Mouse (Mus musculus) lung, embryonic 16.5 days (tissue): ENCODE results near the gene Mavs. TPM values are rescaled to one million over a fixed set of nuclear protein-coding genes. Genes with fewer than 3 reads are reported as not detected.

Source experiments
- ATAC-seq: fragments of 200-750 bp; cut with Nextera tagmentation; 2 replicates; pipeline ENCODE4 v1.8.0; 2017; ENCODE audit warnings: low read depth, mild to moderate bottlenecking, moderate library complexity
- H3K27ac ChIP-seq: fragments of 300-500 bp; sonication (generic); 2 replicates; pipeline ENCODE4 v1.5.1; 2014; ENCODE audit warnings: mild to moderate bottlenecking, control low read depth, low read length
- H3K27me3 ChIP-seq: fragments of 300-500 bp; sonication (generic); 2 replicates; pipeline ENCODE4 v1.6.1; 2014; ENCODE audit warnings: low read depth, low read length, mixed read lengths; ENCODE audit not compliant: control insufficient read depth, insufficient read depth
- H3K36me3 ChIP-seq: fragments of 300-500 bp; sonication (generic); 2 replicates; pipeline ENCODE4 v1.6.1; 2014; ENCODE audit warnings: low read length; ENCODE audit not compliant: control insufficient read depth, insufficient read depth
- H3K4me1 ChIP-seq: fragments of 300-500 bp; sonication (generic); replicated peaks from 2 replicates; pipeline ENCODE4 v1.6.1; 2014; ENCODE audit warnings: low read length, mixed read lengths; ENCODE audit not compliant: control insufficient read depth, insufficient read depth
- H3K4me2 ChIP-seq: fragments of 300-500 bp; sonication (generic); 2 replicates; pipeline ENCODE4 v1.6.1; 2014; ENCODE audit warnings: low read depth, low read length, control low read depth
- H3K4me3 ChIP-seq: fragments of 300-500 bp; sonication (generic); 2 replicates; pipeline ENCODE4 v1.5.1; 2014; ENCODE audit warnings: mild to moderate bottlenecking, low read length, control low read depth
- H3K9ac ChIP-seq: fragments of 300-500 bp; sonication (generic); 2 replicates; pipeline ENCODE4 v1.6.1; 2014; ENCODE audit warnings: low read length, control low read depth
- H3K9me3 ChIP-seq: fragments of 300-500 bp; sonication (generic); 2 replicates; pipeline ENCODE4 v1.6.1; 2016; ENCODE audit warnings: low read length; ENCODE audit not compliant: control insufficient read depth
- WGBS: fragments of 180-500 bp; shearing (Covaris S2); extraction: QIAGEN DNeasy Blood & Tissue Kit; methylation state at CpG from one replicate; pipeline ENCODE4 v1.1.7; 2014; 5-methylcytosine and 5-hydroxymethylcytosine counted together
- polyA plus RNA-seq: library from polyadenylated mRNA; unstranded; fragments of >200 nt; fragmentation: Nextera tagmentation; extraction: Ambion mirVana; gene quantifications from 2 replicates; pipeline ENCODE4 v1.2.1, GENCODE M21; 2015

Gene Mavs
- polyA plus RNA-seq = 20.6 and 22.7 TPM in 2 replicates

GRCm38 (mm10) chr2:131233307-131234126 lies at the start of gene Mavs:
Gene Mavs, plus strand, starts transcription at chr2:131234063.
- H3K9me3 ChIP-seq = no peaks in the 10 kb centered on the region
- peak within 1 kb of the TSS; percentile 64 for H3K4me3 ChIP-seq
- peak within 1 kb of the TSS; percentile 53; the same call in 1 of the 2 replicates for H3K27ac ChIP-seq
- peak; percentile 100 for ATAC-seq
- peak within 1 kb of the TSS; percentile 72 for H3K4me2 ChIP-seq
- no peaks in the 10 kb centered on the region for H3K27me3 ChIP-seq
- H3K4me1 ChIP-seq = peaks cover 10% of the 10 kb centered on the region
- 11% methylated on average over 29 of the region's 29 CpGs for WGBS
- no peaks in the 10 kb centered on the region for H3K36me3 ChIP-seq
- H3K9ac ChIP-seq = peak within 1 kb of the TSS; percentile 76

DNA sequence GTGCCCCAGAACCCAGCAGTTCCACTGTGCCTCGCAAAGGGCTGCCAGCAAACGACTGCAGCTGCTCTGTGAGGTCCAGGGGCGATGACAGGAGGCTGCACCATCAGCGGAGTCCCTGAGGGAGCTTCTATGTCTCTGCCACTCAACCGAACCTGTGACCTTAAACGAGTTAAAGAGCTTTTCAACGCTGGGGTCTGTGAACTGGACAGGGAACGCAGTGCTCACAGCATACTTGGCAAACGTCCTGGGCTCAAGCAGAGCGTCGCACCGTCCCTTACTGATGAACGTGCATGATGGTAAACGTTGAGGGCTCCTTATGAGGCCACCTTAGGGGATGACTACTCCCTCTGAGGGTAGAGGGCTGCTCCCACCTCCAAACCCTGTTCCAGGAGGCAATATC lies 47.5 kb upstream of the Mavs start:
- H3K9ac ChIP-seq = peak overlapping the region; percentile 87
- no peak for ATAC-seq
- whole genome bisulfite sequencing = 3% methylated on average over 14 of the region's 14 CpGs

DNA sequence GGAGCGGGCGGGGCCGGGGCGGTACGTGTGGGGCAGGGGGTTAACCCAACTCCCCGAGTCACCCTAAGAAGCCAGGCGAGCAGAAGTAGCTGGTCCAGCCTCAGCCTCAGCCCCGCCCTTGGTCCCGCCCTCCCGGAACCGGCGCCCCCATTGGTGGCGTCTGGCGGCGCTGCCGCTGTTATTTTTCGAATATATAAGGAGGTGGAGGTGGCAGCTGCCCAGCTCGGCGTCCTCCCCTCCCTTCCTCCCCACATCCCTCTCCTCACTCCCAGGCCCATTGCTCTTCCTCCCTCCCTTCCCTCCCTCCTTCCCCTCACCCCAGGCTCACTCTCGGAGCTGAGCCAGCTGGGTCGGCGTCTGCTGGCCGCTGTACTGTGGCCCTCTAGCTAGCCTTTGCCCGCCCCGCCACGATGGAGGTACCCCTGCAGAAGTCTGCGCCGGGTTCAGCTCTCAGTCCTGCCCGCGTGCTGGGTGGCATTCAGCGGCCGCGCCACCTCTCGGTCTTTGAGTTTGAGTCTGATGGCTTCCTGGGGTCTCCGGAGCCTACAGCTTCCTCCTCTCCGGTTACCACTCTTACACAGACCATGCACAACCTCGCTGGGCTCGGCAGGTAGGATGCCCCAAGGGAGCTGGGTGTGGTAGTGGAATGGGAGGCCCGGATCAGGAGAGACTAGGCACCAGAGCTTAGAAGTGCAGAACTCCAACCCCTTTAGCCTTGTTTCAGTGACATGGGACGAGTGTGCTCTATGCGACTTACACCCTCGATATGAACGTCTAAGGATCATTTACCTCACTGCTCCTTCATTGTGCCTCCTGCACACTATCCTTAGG lies 46.9 kb upstream of the Mavs start, which contains the start of the genes Cdc25b and Spef1:
Gene Cdc25b, plus strand, starts transcription at position 179 of the 831 bp plus-strand sequence.
Gene Spef1, minus strand, starts transcription at position 512 of the 831 bp plus-strand sequence.
- ATAC-seq = peak; percentile 94
- Histone ChIP-seq H3K9me3 (no peaks in the 10 kb centered on the region), H3K36me3 (peaks cover 7% of the 10 kb centered on the region), H3K27ac (peak within 1 kb of the TSS; percentile 77), H3K9ac (peak within 1 kb of the TSS; percentile 87), H3K4me3 (peak within 1 kb of the TSS; percentile 78), H3K27me3 (no peaks in the 10 kb centered on the region; the same call in 1 of the 2 replicates), H3K4me1 (peaks cover 24% of the 10 kb centered on the region), H3K4me2 (peak within 1 kb of the TSS; percentile 73)
- WGBS = under 1% methylated on average over 42 of the region's 43 CpGs

More for the DNA sequence above, 47.5 kb upstream of the Mavs start:
- Histone ChIP-seq H3K4me2 (peak overlapping the region; percentile 73), H3K27ac (peak overlapping the region; percentile 45; the same call in 1 of the 2 replicates), H3K4me3 (peak overlapping the region; percentile 78), H3K4me1 (peaks cover 24% of the 10 kb centered on the region), H3K9me3 (no peaks in the 10 kb centered on the region), H3K36me3 (peaks cover 1% of the 10 kb centered on the region; the same call in 1 of the 2 replicates), H3K27me3 (no peaks in the 10 kb centered on the region; the same call in 1 of the 2 replicates)

GRCm38 (mm10) chr2:131187602-131187922 lies 46.3 kb upstream of the Mavs start:
- no peak for ATAC-seq
- Histone ChIP-seq H3K4me3 (peak overlapping the region; percentile 78), H3K27me3 (no peaks in the 10 kb centered on the region; the same call in 1 of the 2 replicates), H3K9ac (peak overlapping the region; percentile 87), H3K4me1 (peaks cover 24% of the 10 kb centered on the region), H3K4me2 (peak overlapping the region; percentile 73), H3K27ac (peak overlapping the region; percentile 77), H3K36me3 (peaks cover 9% of the 10 kb centered on the region), H3K9me3 (no peaks in the 10 kb centered on the region)
- 26% methylated on average over 3 of the region's 3 CpGs for WGBS

DNA sequence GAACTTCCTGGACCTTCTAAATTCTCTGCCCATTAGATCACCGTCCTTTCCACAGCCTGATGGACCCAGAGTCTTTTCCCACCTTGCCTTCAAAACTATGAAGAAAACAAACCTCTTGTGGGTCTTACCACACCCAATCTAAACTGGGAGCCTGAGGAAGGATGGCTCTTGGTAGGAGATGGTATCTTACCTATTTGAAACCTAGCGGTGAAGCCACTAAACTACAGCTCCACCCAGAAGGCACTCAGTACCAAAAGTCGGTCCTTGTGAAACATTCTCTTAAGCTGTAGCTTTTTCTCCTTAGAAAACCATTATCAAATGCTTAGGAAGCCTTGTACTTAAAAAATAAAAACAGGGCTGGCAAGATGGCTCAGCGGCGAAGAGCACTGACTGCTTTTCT lies 45.6 kb upstream of the Mavs start:
- peaks cover 16% of the 10 kb centered on the region for H3K36me3 ChIP-seq

DNA sequence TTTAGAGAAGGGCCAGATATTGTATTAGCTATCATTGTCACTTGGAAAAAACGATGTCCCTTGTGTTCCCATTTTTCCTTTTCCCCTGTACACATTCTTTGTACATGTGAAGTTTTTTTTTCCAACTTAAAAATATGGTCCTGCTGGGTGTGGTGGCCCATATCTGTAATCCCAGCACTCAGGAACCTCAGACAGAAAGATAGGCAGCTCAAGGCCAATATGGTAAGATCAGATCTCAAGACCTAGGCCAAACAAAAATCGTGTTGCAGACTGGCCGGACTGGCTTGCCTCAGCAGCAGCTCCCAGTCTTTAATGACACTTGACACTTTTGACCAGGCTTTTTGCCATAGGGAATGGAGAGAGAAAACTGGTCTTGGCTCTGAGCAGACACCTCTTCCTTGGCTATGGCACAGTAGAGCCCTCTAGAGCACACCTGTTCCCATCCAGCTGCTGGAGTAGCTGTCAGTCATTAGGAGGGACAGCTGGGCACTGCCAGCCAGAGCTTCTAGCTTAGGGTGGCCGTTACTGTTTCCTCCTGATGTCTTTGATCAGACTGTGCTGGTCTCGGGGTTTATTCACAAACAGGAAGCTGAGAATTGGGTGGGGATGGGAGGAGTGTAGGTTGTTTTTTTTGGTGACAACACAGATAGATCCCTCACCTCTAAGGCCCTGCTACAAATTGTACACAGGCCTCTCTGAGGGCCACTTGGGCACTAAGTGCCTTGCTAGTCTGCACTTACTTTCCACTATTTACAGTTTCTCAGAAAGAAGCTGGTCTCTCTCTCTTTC lies 44.1 kb upstream of the Mavs start:
- no peak overlapping the region for H3K4me3 ChIP-seq
- H3K9ac ChIP-seq = no peak overlapping the region
- no peaks in the 10 kb centered on the region for H3K9me3 ChIP-seq
- peaks cover 24% of the 10 kb centered on the region for H3K36me3 ChIP-seq
- WGBS = 44% methylated on average over 5 of the region's 5 CpGs
- ATAC-seq = no peak
- no peaks in the 10 kb centered on the region; the same call in 1 of the 2 replicates for H3K27me3 ChIP-seq
- peaks cover 24% of the 10 kb centered on the region for H3K4me1 ChIP-seq
- peak overlapping the region; percentile 51 for H3K27ac ChIP-seq
- H3K4me2 ChIP-seq = no peak overlapping the region

More for the DNA sequence above, 45.6 kb upstream of the Mavs start:
- Histone ChIP-seq H3K9ac (no peak overlapping the region), H3K4me3 (no peak overlapping the region), H3K27ac (no peak overlapping the region), H3K27me3 (no peaks in the 10 kb centered on the region; the same call in 1 of the 2 replicates), H3K4me1 (peaks cover 24% of the 10 kb centered on the region), H3K4me2 (no peak overlapping the region), H3K9me3 (no peaks in the 10 kb centered on the region)
- no peak for ATAC-seq
- WGBS = 91% methylated on average over 5 of the region's 5 CpGs

DNA sequence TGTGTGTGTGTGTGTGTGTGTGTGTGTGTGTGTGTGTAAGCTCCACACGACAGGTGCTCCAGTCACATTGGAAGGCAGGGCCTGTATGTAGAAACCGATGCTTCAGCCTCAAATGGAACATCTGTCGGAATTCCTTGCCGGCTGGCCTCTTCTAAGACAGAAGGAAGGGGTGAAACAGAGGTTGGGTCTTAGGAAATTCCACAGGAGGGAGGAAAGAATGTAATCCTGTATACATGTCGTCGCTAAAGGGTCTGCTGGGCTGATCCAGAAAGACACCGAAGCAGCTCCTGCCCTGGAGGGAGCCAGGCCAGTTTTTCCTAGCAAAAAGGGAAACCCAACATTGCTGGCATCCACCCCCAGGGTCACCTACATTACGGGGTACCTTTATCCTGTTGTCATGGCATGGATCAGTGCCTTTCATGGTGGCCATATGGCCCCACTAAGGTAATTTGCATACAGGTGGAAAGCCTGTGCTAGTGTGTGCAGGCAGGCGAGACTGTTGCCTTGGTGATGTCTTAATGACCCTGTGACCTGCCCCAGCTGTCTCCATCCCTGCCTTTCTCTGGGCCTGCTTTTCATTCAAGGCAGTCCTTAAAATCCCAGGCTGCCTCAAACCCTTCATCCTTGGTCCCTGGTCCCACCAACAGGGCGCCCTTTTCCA lies 43.4 kb upstream of the Mavs start:
- ATAC-seq = no peak
- H3K4me3 ChIP-seq = no peak overlapping the region
- peaks cover 24% of the 10 kb centered on the region for H3K4me1 ChIP-seq
- no peaks in the 10 kb centered on the region for H3K9me3 ChIP-seq
- H3K9ac ChIP-seq = peak overlapping the region; percentile 39; the same call in 1 of the 2 replicates
- no peaks in the 10 kb centered on the region for H3K27me3 ChIP-seq
- 36% methylated on average over 10 of the region's 10 CpGs for WGBS
- H3K27ac ChIP-seq = no peak overlapping the region; the same call in 1 of the 2 replicates
- peaks cover 24% of the 10 kb centered on the region for H3K36me3 ChIP-seq
- H3K4me2 ChIP-seq = no peak overlapping the region

- no peaks in the 10 kb centered on the region for H3K27me3 ChIP-seq
- no peak for ATAC-seq
- H3K4me3 ChIP-seq = no peak overlapping the region
- no peak overlapping the region for H3K4me2 ChIP-seq
- H3K36me3 ChIP-seq = peaks cover 24% of the 10 kb centered on the region
- no peak overlapping the region for H3K9ac ChIP-seq
- H3K4me1 ChIP-seq = peaks cover 24% of the 10 kb centered on the region
- no peak overlapping the region for H3K27ac ChIP-seq
- WGBS = 72% methylated on average over 7 of the region's 7 CpGs
- no peaks in the 10 kb centered on the region for H3K9me3 ChIP-seq
These were observed 42.9 kb upstream of the Mavs start for GRCm38 (mm10) chr2:131191005-131191390.
